Mouse (Mus musculus) layer of hippocampus, postnatal 36 days (tissue): ENCODE results near the gene Trim15. TPM values are rescaled to one million over a fixed set of nuclear protein-coding genes. Genes with fewer than 3 reads are reported as not detected.

ENCODE experiments used
- DNase-seq, 2 experiments: peaks; one replicate each; pipeline ENCODE4 v3.0.0; 2022
- total RNA-seq, 2 experiments: library from RNA; stranded (reverse); gene quantifications; 2 replicates each; pipeline ENCODE4 v1.2.3; 2021

The Trim15 gene
- total RNA-seq, 2 experiments from 2014 or later, result not detected

DNA sequence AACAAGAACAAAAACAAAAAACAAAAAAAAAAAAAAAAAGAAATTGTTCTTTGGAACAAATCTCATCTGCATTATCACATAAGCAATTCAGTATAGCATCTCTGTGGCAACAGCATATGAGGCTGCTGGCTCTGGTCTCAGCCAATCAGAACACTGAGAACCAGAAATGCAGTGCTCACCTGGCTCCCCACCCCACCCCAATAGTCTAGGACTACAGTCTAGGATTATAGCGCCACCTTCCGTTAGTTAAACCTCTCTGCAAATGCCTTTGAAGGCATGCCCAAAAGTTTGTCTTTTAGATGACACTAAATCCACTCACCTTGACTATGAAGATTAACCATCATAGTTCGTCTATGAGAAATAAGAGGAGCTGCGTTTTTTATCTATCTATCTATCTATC lies 41.5 kb downstream of the Trim15 start:
- no peak for DNase-seq

DNA sequence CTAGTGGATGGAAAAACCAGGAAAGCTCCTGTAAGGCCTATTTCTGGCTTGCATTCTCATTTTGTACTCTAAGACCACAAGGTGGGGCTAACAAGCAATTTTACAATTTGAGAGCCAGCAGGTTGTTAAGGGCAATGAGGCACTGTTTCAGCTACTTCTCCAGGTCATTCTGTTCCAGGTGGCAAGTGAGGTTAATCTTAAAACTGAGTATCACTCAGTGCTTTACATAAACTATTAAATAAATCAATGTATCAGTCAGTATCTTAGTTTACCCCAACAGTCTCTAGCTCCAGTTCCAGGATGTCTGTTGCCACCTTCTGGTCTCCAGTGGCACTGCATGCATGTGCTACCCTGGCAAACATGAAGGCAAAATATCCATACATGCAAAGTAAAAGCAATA lies 43.0 kb downstream of the Trim15 start:
- peak in 1 of 2 experiments; percentile 20 for DNase-seq

DNA sequence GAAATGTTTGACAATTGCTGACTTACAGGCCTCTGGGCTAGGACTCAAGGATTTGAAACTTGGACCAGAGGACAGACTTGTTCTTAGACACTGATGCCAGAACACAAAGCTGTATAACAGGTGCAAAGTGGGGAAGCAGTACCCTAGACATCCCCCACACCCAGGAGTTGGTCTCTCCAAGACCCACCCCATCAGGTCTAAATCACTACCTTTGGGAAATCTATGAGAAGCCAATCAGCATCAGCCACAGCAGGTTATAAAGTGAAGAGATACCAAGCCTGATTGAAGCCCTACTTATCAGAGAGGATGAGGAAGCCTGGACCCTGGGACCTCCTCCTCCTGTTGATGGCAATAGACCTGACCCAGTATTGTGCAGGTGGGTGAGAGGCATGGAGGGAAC lies 55.1 kb downstream of the Trim15 start, which contains the start of gene H2-M10.6:
TSS of gene H2-M10.6 (plus strand) at position 301 of the 400 bp plus-strand sequence.
- no peak for DNase-seq

Other genes with a start within 250 kb of the Trim15 start
- gene H2-M9, start 224.5 kb downstream of the Trim15 start, total RNA-seq, result not detected
- not detected for gene H2-M1, start 195.0 kb downstream of the Trim15 start, total RNA-seq
- gene H2-M10.5, start 94.3 kb downstream of the Trim15 start, total RNA-seq, result not detected
- gene H2-M10.6, start 55.0 kb downstream of the Trim15 start, total RNA-seq, result not detected
- 10 to 100 TPM; 15.9 to 20.3 TPM for gene Trim26, start 30.1 kb downstream of the Trim15 start, total RNA-seq
- not detected for gene Trim10, start 2.4 kb upstream of the Trim15 start, total RNA-seq
- not detected for gene Trim40, start 22.9 kb upstream of the Trim15 start, total RNA-seq
- gene Trim31, start 30.9 kb upstream of the Trim15 start, total RNA-seq, result not detected
- 1 to 10 TPM; 4.4 to 7.3 TPM for gene Rnf39, start 75.7 kb upstream of the Trim15 start, total RNA-seq
- 100 to 1,000 TPM; 132 to 138 TPM for gene Ppp1r11, start 84.5 kb upstream of the Trim15 start, total RNA-seq
- 10 to 100 TPM; 37.6 to 41.3 TPM for gene Znrd1, start 91.3 kb upstream of the Trim15 start, total RNA-seq
- 1 to 10 TPM; 6.1 to 8.8 TPM for gene Znrd1as, start 91.4 kb upstream of the Trim15 start, total RNA-seq
- not detected for gene 2410137M14Rik, start 114.0 kb upstream of the Trim15 start, total RNA-seq
- 1 to 10 TPM in 1 of 2 experiments, under 1 TPM in 1; 1.00 to 1.1 TPM for gene H2-M5, start 122.3 kb upstream of the Trim15 start, total RNA-seq
- gene Zfp57, start 134.0 kb upstream of the Trim15 start, total RNA-seq, result 10 to 100 TPM; 15.9 to 18.1 TPM
- gene Mog, start 156.2 kb upstream of the Trim15 start, total RNA-seq, result 10 to 100 TPM; 67.6 to 72.6 TPM
- 100 to 1,000 TPM; 688 to 703 TPM for gene Gabbr1, start 178.8 kb upstream of the Trim15 start, total RNA-seq
- not detected for gene Olfr90, start 221.3 kb upstream of the Trim15 start, total RNA-seq
- gene Olfr91, start 231.1 kb upstream of the Trim15 start, total RNA-seq, result not detected